Mouse (Mus musculus) megakaryocyte, adult 5-6 weeks (primary cell): ENCODE results near the gene Gm20388. TPM values are rescaled to one million over a fixed set of nuclear protein-coding genes. Genes with fewer than 3 reads are reported as not detected.
A peak's percentile ranks its signal among the peaks of the same experiment; 100 is the strongest.
"Not testable (repeated sequence)": the region's sequence is repeated elsewhere in the genome, so short reads cannot be mapped to it uniquely, and the experiment has no call there.

Source experiments
- ATAC-seq: 2 replicates; pipeline ENCODE4 v1.8.0; 2016; ENCODE audit warnings: mild to moderate bottlenecking, inconsistent platforms; ENCODE audit not compliant: poor library complexity, severe bottlenecking
- total RNA-seq, 2 experiments: library from RNA; stranded (forward) in 1 of 2; stranded (reverse) in 1 of 2; fragments of 153-499, 151-499 nt in 1 of 2; fragments of 221-1000, 200-1000 nt in 1 of 2; gene quantifications; 2 replicates each; pipeline versions ENCODE4 v1.2.3 to v1.2.4; 2015 to 2017

Gm20388 gene
- total RNA-seq, 2 experiments from 2014 or later, result 7.6 to 15.5 TPM

GRCm38 (mm10) chr8:124026265-124026664 lies 4115.6 kb downstream of the Gm20388 start:
- ATAC-seq, result not testable (repeated sequence)

GRCm38 (mm10) chr8:124027831-124028230 lies 4117.2 kb downstream of the Gm20388 start:
- ATAC-seq, result no peak

GRCm38 (mm10) chr8:124033400-124033799 lies 4122.8 kb downstream of the Gm20388 start:
- no peak for ATAC-seq

- no peak for ATAC-seq
Observed at GRCm38 (mm10) chr8:124038121-124038520, 4127.5 kb downstream of the Gm20388 start.

GRCm38 (mm10) chr8:124039351-124039750 lies 4128.7 kb downstream of the Gm20388 start:
- ATAC-seq, result no peak

- no peak for ATAC-seq
Observed at GRCm38 (mm10) chr8:124042201-124042600, 4131.6 kb downstream of the Gm20388 start.

GRCm38 (mm10) chr8:124044421-124044820 lies 4133.8 kb downstream of the Gm20388 start:
- no peak for ATAC-seq

- ATAC-seq, result no peak
Observed at GRCm38 (mm10) chr8:124044931-124045330, 4134.3 kb downstream of the Gm20388 start.

GRCm38 (mm10) chr8:124045856-124046255 lies 4135.2 kb downstream of the Gm20388 start:
- peak; percentile 33; the same call in 1 of the 2 replicates for ATAC-seq

- ATAC-seq, result peak; percentile 80
Observed at GRCm38 (mm10) chr8:124052110-124052509, 4141.5 kb downstream of the Gm20388 start.

- ATAC-seq, result no peak
Observed at GRCm38 (mm10) chr8:124052568-124052967, 4141.9 kb downstream of the Gm20388 start.

GRCm38 (mm10) chr8:124056832-124057655 lies 4146.4 kb downstream of the Gm20388 start:
- ATAC-seq, result no peak

- ATAC-seq, result peak; percentile 80
Observed at GRCm38 (mm10) chr8:124066325-124067058, 4155.9 kb downstream of the Gm20388 start.

- no peak for ATAC-seq
Observed at GRCm38 (mm10) chr8:124067059-124067750, 4156.6 kb downstream of the Gm20388 start.

- ATAC-seq, result no peak
Observed at GRCm38 (mm10) chr8:124070363-124071324, 4160.0 kb downstream of the Gm20388 start.

- no peak for ATAC-seq
Observed at GRCm38 (mm10) chr8:124075977-124076376, 4165.3 kb downstream of the Gm20388 start.

GRCm38 (mm10) chr8:124076416-124076815 lies 4165.8 kb downstream of the Gm20388 start:
- ATAC-seq, result no peak

GRCm38 (mm10) chr8:124077377-124077776 lies 4166.7 kb downstream of the Gm20388 start:
- ATAC-seq, result 0 out of 2 replicates have a peak, but pooled peaks have one; percentile 40

- ATAC-seq, result no peak
Observed at GRCm38 (mm10) chr8:124077998-124078397, 4167.4 kb downstream of the Gm20388 start.

GRCm38 (mm10) chr8:124078969-124079368 lies 4168.3 kb downstream of the Gm20388 start:
- no peak for ATAC-seq
